Mouse (Mus musculus) CD8-positive naive resting alpha-beta T cell, adult 2 months (primary cell): Measurements from ENCODE around the gene Dusp11.
A peak's percentile ranks its signal among the peaks of the same experiment; 100 is the strongest.

Experiments used
- DNase-seq, 2 experiments: peaks; one replicate each; pipeline ENCODE4 v3.0.0; 2022; ENCODE audit warnings: low read depth in 2 of 2, low spot score in 2 of 2

The Dusp11 gene

DNA sequence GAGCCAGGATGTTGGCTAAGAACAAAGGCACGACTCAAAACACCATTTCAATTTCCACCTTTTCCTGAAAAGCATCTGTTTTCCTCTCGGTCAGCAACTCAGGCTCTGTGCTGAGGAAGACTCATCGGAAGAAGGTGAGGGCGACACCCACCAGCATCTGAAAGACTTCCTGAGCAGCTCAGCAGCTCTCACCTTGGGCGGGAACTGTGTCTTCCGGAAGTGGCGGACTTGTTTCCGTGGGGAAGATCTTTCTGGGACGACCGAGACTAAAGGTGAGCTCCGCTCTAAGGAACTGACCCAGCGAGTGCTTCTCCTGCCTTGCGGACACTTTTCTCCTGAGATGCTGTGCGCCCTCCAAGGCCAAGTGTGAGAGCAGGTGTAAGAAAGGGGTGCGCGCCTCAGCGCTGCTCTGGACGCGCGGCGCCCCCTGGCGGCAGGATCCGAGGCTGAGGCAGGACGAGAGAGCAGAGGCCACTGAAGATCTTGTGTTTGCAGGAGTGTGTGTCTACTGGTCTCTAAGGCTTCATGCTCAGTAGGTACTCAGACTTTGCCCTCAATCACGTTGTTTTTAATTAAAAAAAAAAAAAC lies 66.3 kb downstream of the Dusp11 start:
- peak in 1 of 2 experiments; percentile 12 for DNase-seq
